ENCODE assay signal across 23 mouse cellular contexts in genomic region chrX:166525637-166526315, GRCm38 (mm10). TPM values are rescaled to one million over a fixed set of nuclear protein-coding genes. Genes with fewer than 3 reads are reported as not detected.
DNase-seq lines count a peak whose midpoint lies in the region; ATAC-seq and TF ChIP-seq lines count a peak whose summit lies in the region.
"Had no signal": no experiment of that assay in that cellular context is flagged by ENCODE, and none has a peak within 500 bp of the region (broad histone marks: within the 10 kb centered on the region; RNA-seq: fewer than 3 reads in every experiment).

No protein-coding gene starts in this region.

- H3K27ac ChIP-seq in MEL (ENCODE audit: control insufficient read depth, low read depth, low read length): no peak overlapping the region
- no peak overlapping the region for H3K27ac ChIP-seq in intestine, postnatal 0 days (ENCODE audit: low read depth, low read length)
- no peak overlapping the region for H3K27ac ChIP-seq in liver, postnatal 0 days (ENCODE audit: low read depth)
- H3K27ac ChIP-seq: forebrain, embryonic 10.5 days; hindbrain, embryonic 15.5 days; limb, embryonic 12.5 days; liver, embryonic 12.5 days; macrophage; midbrain, embryonic 10.5 days had no signal

- H3K27me3 ChIP-seq in MEL (ENCODE audit: control insufficient read depth in 1 of 2, insufficient read depth in 2 of 2, low read length in 2 of 2): no peaks in the 10 kb centered on the region; a peak in 1 of 4 replicates
- no peaks in the 10 kb centered on the region for H3K27me3 ChIP-seq in intestine, postnatal 0 days (replicated peaks; ENCODE audit: control insufficient read depth, insufficient read depth, low read length)
- no peaks in the 10 kb centered on the region; the same call in 1 of the 2 replicates for H3K27me3 ChIP-seq in liver, postnatal 0 days (ENCODE audit: insufficient read depth, low read length)
- H3K27me3 ChIP-seq: CH12.LX; hindbrain, embryonic 15.5 days; liver, embryonic 12.5 days had no signal

- peaks cover 0 to 4% of the 10 kb centered on the region in 2 experiments; a peak in 1 of 4 replicates for H3K36me3 ChIP-seq in MEL (ENCODE audit: control insufficient read depth in 1 of 2, insufficient read depth in 2 of 2, low read length in 2 of 2)
- H3K36me3 ChIP-seq in intestine, postnatal 0 days (ENCODE audit: control insufficient read depth, insufficient read depth): no peaks in the 10 kb centered on the region
- H3K36me3 ChIP-seq in liver, postnatal 0 days (replicated peaks; ENCODE audit: insufficient read depth, low read length): no peaks in the 10 kb centered on the region
- H3K36me3 ChIP-seq: forebrain, embryonic 10.5 days; hindbrain, embryonic 15.5 days; limb, embryonic 12.5 days; liver, embryonic 12.5 days; midbrain, embryonic 10.5 days had no signal

- 56% methylated on average over 2 of the region's 2 CpGs for WGBS in intestine, postnatal 0 days
- 82% methylated on average over 2 of the region's 2 CpGs for WGBS in liver, postnatal 0 days (ENCODE audit: insufficient replicate concordance)

- H3K9me3 ChIP-seq in MEL (replicated peaks; ENCODE audit: insufficient read depth, low read length): no peaks in the 10 kb centered on the region
- no peaks in the 10 kb centered on the region for H3K9me3 ChIP-seq in intestine, postnatal 0 days (ENCODE audit: control insufficient read depth)
- no peaks in the 10 kb centered on the region for H3K9me3 ChIP-seq in liver, postnatal 0 days (ENCODE audit: low read length)
- H3K9me3 ChIP-seq: forebrain, embryonic 10.5 days; hindbrain, embryonic 15.5 days; limb, embryonic 12.5 days; liver, embryonic 12.5 days; midbrain, embryonic 10.5 days had no signal

- no peak overlapping the region for H3K4me3 ChIP-seq in MEL (ENCODE audit: control insufficient read depth in 1 of 2, insufficient read depth in 1 of 2, low read depth in 2 of 2, low read length in 2 of 2)
- H3K4me3 ChIP-seq in intestine, postnatal 0 days (ENCODE audit: low read depth, low read length): no peak overlapping the region
- no peak overlapping the region for H3K4me3 ChIP-seq in liver, postnatal 0 days (ENCODE audit: low read depth, low read length)
- H3K4me3 ChIP-seq: forebrain, embryonic 10.5 days; hindbrain, embryonic 15.5 days; limb, embryonic 12.5 days; liver, embryonic 12.5 days; midbrain, embryonic 10.5 days had no signal

- peaks cover 0 to 4% of the 10 kb centered on the region in 2 experiments; a peak in 2 of 4 replicates for H3K4me1 ChIP-seq in MEL (ENCODE audit: control insufficient read depth in 1 of 2, insufficient read depth in 2 of 2, low read length in 2 of 2)
- H3K4me1 ChIP-seq in intestine, postnatal 0 days (replicated peaks; ENCODE audit: control insufficient read depth, insufficient read depth, low read length): no peaks in the 10 kb centered on the region
- H3K4me1 ChIP-seq in liver, postnatal 0 days (ENCODE audit: insufficient read depth): no peaks in the 10 kb centered on the region
- H3K4me1 ChIP-seq: forebrain, embryonic 10.5 days; hindbrain, embryonic 15.5 days; limb, embryonic 12.5 days; liver, embryonic 12.5 days; midbrain, embryonic 10.5 days had no signal

- no peak overlapping the region for H3K9ac ChIP-seq in MEL (ENCODE audit: control insufficient read depth, low read depth, low read length, poor library complexity, severe bottlenecking)
- no peak overlapping the region for H3K9ac ChIP-seq in intestine, postnatal 0 days (ENCODE audit: low read depth, low read length)
- H3K9ac ChIP-seq in liver, postnatal 0 days (replicated peaks): no peak overlapping the region
- H3K9ac ChIP-seq: hindbrain, embryonic 15.5 days; limb, embryonic 12.5 days; liver, embryonic 12.5 days had no signal

- ATAC-seq in intestine, postnatal 0 days: 0 out of 2 replicates have a peak, but pooled peaks have one; percentile 28
- no peak for ATAC-seq in liver, postnatal 0 days
- ATAC-seq: liver, embryonic 12.5 days had no signal

- peak; percentile 9 to 17 for DNase-seq in cerebellum, postnatal 14 days
- DNase-seq in cerebellum, adult 18-20 months: no peak
- peak; percentile 17 for DNase-seq in MEL (ENCODE audit: low read depth, low spot score)
- peak; percentile 48 for DNase-seq in lung, postnatal 36 days
- DNase-seq in liver, postnatal 0 days: no peak
- DNase-seq in retina, postnatal 1 day: no peak
- DNase-seq: cerebellum, postnatal 36 days; gastrocnemius, postnatal 14 days; heart, adult 18-20 months; heart, postnatal 4 days; kidney, adult 11 months; kidney, postnatal 25 days; layer of hippocampus, adult 9-11 months; right cerebral cortex, postnatal 4 days; thymus, postnatal 4 days had no signal

- TF ChIP-seq POLR2A in MEL (IDR thresholded peaks at IDR 0.05; ENCODE audit: control insufficient read depth in 1 of 2, insufficient read depth in 1 of 2, low read depth in 1 of 2, low read length in 2 of 2, poor library complexity in 1 of 2): no peak

- TF ChIP-seq RAD21 in MEL (IDR thresholded peaks at IDR 0.05; ENCODE audit: low read depth, low read length): no peak

- TF ChIP-seq CTCF in MEL (IDR thresholded peaks at IDR 0.05 in 2 of 3, conservative IDR thresholded peaks at IDR 0.05 in 1 of 3; ENCODE audit: control insufficient read depth in 1 of 3, insufficient read depth in 1 of 3, low read depth in 2 of 3, low read length in 3 of 3, poor library complexity in 1 of 3, severe bottlenecking in 1 of 3): no peak
- TF ChIP-seq CTCF in intestine, postnatal 0 days (IDR thresholded peaks at IDR 0.05; ENCODE audit: low read depth): no peak
- TF ChIP-seq CTCF in liver, postnatal 0 days (IDR thresholded peaks at IDR 0.05; ENCODE audit: low read depth): no peak

- no peak; a peak in 1 of 4 replicates for TF ChIP-seq EP300 in MEL (IDR thresholded peaks at IDR 0.05; ENCODE audit: low read depth in 1 of 2, low read length in 2 of 2)
- TF ChIP-seq EP300 in liver, postnatal 0 days (IDR thresholded peaks at IDR 0.05; ENCODE audit: low read depth): no peak

- H3K4me2 ChIP-seq in intestine, postnatal 0 days (replicated peaks; ENCODE audit: low read depth): no peak overlapping the region
- H3K4me2 ChIP-seq in liver, postnatal 0 days (ENCODE audit: low read depth, low read length): no peak overlapping the region
- H3K4me2 ChIP-seq: hindbrain, embryonic 15.5 days; limb, embryonic 12.5 days; liver, embryonic 12.5 days had no signal

- H3K79me2 ChIP-seq in MEL (ENCODE audit: control insufficient read depth, insufficient read depth, low read length, poor library complexity): no peaks in the 10 kb centered on the region

TF ChIP-seq in MEL, 35 proteins besides CTCF, POLR2A, EP300 and RAD21:
- TF ChIP-seq MYB (IDR thresholded peaks at IDR 0.05; ENCODE audit: low read depth, low read length) (no peak), GATA1 (IDR thresholded peaks at IDR 0.05; ENCODE audit: low read depth, low read length) (no peak), POLR2AphosphoS2 (IDR thresholded peaks at IDR 0.05; ENCODE audit: low read length) (no peak), GABPA (IDR thresholded peaks at IDR 0.05; ENCODE audit: low read depth, low read length) (no peak), NRF1 (IDR thresholded peaks at IDR 0.05; ENCODE audit: insufficient read depth, low read depth, low read length, poor library complexity, severe bottlenecking) (no peak), TBP (IDR thresholded peaks at IDR 0.05; ENCODE audit: low read depth, low read length) (no peak), BHLHE40 (IDR thresholded peaks at IDR 0.05; ENCODE audit: borderline replicate concordance, low read depth, low read length) (no peak), MAX (IDR thresholded peaks at IDR 0.05; ENCODE audit: low read length) (no peak), USF2 (IDR thresholded peaks at IDR 0.05; ENCODE audit: borderline replicate concordance in 1 of 2, insufficient read depth in 1 of 2, low read depth in 1 of 2, low read length in 2 of 2) (no peak), SIN3A (IDR thresholded peaks at IDR 0.05; ENCODE audit: low read length) (no peak), HCFC1 (IDR thresholded peaks at IDR 0.05; ENCODE audit: low read depth, low read length) (no peak), ETS1 (IDR thresholded peaks at IDR 0.05; ENCODE audit: low read depth, low read length) (no peak), MAZ (IDR thresholded peaks at IDR 0.05; ENCODE audit: low read depth, low read length) (no peak), NELFE (IDR thresholded peaks at IDR 0.05; ENCODE audit: low read depth, low read length) (no peak), TCF12 (IDR thresholded peaks at IDR 0.05; ENCODE audit: low read depth, low read length) (no peak)

RNA-seq across cellular contexts. Expression of gene Tceanc, which starts 7.4 kb away (rescaled TPM):
- 5.7 and 8.2 TPM in 2 replicates for total RNA-seq in MEL (2012; rRNA removed)
- polyA plus RNA-seq in MEL (2012; ENCODE audit: insufficient read depth in 1 of 2, insufficient read length in 2 of 2, low read depth in 1 of 2, low replicate concordance in 2 of 2, missing spikeins in 1 of 2): 1 to 10 TPM in 1 of 2 experiments, not detected in 1; 3.6 TPM
- 3.1 and 3.5 TPM in 2 replicates for polyA plus RNA-seq in intestine, postnatal 0 days (2015; fragmentation: Nextera tagmentation; extraction: Ambion mirVana)
- 2.0 and 2.1 TPM in 2 replicates for polyA plus RNA-seq in liver, postnatal 0 days (2015; fragmentation: Nextera tagmentation; extraction: Ambion mirVana)

RNA-seq across cellular contexts. Expression of gene Rab9, which starts 46.1 kb away (rescaled TPM):
- total RNA-seq in MEL (2012; rRNA removed): 32.3 and 38.2 TPM in 2 replicates
- polyA plus RNA-seq in MEL (2012; ENCODE audit: insufficient read depth in 1 of 2, insufficient read length in 2 of 2, low read depth in 1 of 2, low replicate concordance in 2 of 2, missing spikeins in 1 of 2): 100 to 1,000 TPM in 1 of 2 experiments, 10 to 100 TPM in 1; 50.0 to 136 TPM
- polyA plus RNA-seq in intestine, postnatal 0 days (2015; fragmentation: Nextera tagmentation; extraction: Ambion mirVana): 78.0 and 79.6 TPM in 2 replicates
- polyA plus RNA-seq in liver, postnatal 0 days (2015; fragmentation: Nextera tagmentation; extraction: Ambion mirVana): 44.0 and 47.1 TPM in 2 replicates

RNA-seq across cellular contexts. Expression of gene Egfl6, which starts 59.7 kb away (rescaled TPM):
- not detected in 2 replicates for total RNA-seq in MEL (2012; rRNA removed)
- under 1 TPM in 1 of 2 experiments, not detected in 1; 0.28 TPM for polyA plus RNA-seq in MEL (2012; ENCODE audit: insufficient read depth in 1 of 2, insufficient read length in 2 of 2, low read depth in 1 of 2, low replicate concordance in 2 of 2, missing spikeins in 1 of 2)
- 0.83 and 0.97 TPM in 2 replicates for polyA plus RNA-seq in intestine, postnatal 0 days (2015; fragmentation: Nextera tagmentation; extraction: Ambion mirVana)
- polyA plus RNA-seq in liver, postnatal 0 days (2015; fragmentation: Nextera tagmentation; extraction: Ambion mirVana): 0.47 and 0.51 TPM in 2 replicates
- polyA plus RNA-seq: macrophage had no signal

Comparison
In these comparisons a context has a peak if more than half of its experiments do, and no peak if none do; other contexts are left out.
1. DNase-seq: peak in cerebellum, postnatal 14 days (2 of 2), MEL (single experiment) and lung, postnatal 36 days (single experiment); none in cerebellum, adult 18-20 months (0 of 2), liver, postnatal 0 days (single experiment) and retina, postnatal 1 day (single experiment).